In genomic region chr4:144949441-144950326, GRCm38 (mm10) we compare ENCODE assay signal across 8 mouse cellular contexts. TPM values are rescaled to one million over a fixed set of nuclear protein-coding genes. Genes with fewer than 3 reads are reported as not detected.
DNase-seq lines count a peak whose midpoint lies in the region; ATAC-seq and TF ChIP-seq lines count a peak whose summit lies in the region.

No protein-coding gene starts in this region.

- H3K36me3 ChIP-seq in hindbrain, embryonic 14.5 days (replicated peaks; ENCODE audit: control insufficient read depth, insufficient read depth), result no peaks in the 10 kb centered on the region
- H3K36me3 ChIP-seq in liver, adult 2 months (ENCODE audit: control insufficient read depth, insufficient read depth, low read length), result no peaks in the 10 kb centered on the region
- no peaks in the 10 kb centered on the region for H3K36me3 ChIP-seq in midbrain, embryonic 16.5 days (ENCODE audit: control insufficient read depth, insufficient read depth, low read length)

- H3K9ac ChIP-seq in hindbrain, embryonic 14.5 days, result 0 out of 2 replicates have a peak overlapping the region, but pooled peaks have one; percentile 3
- H3K9ac ChIP-seq in liver, adult 2 months (ENCODE audit: low read depth, low read length), result peak overlapping the region; percentile 30
- H3K9ac ChIP-seq in midbrain, embryonic 16.5 days (ENCODE audit: low read depth, low read length), result no peak overlapping the region

- peak; percentile 35 to 55 for DNase-seq in adrenal gland, adult 18-20 months (ENCODE audit: low spot score in 2 of 2)
- peak; percentile 68 to 85 for DNase-seq in cerebellum, postnatal 10 days
- DNase-seq in gastrocnemius, adult 8-10 months (ENCODE audit: low spot score in 2 of 2), result peak; percentile 64 to 75
- DNase-seq in hindbrain, embryonic 14.5 days (ENCODE audit: low spot score), result no peak
- peak; percentile 76 for DNase-seq in liver, adult 2 months (ENCODE audit: extremely low read depth, low read depth, low spot score)
- peak; percentile 68 to 76 for DNase-seq in urinary bladder, adult 18-20 months (ENCODE audit: low spot score in 2 of 2)
- DNase-seq in frontal cortex, postnatal 10 days (ENCODE audit: low spot score in 2 of 2), result no peak

- no peak for TF ChIP-seq CTCF in liver, adult 2 months (IDR thresholded peaks at IDR 0.05; ENCODE audit: low read depth, low read length)

- H3K79me2 ChIP-seq in liver, adult 2 months (ENCODE audit: control insufficient read depth, insufficient read depth, low read length), result no peaks in the 10 kb centered on the region

- no peak for TF ChIP-seq POLR2A in liver, adult 2 months (IDR thresholded peaks at IDR 0.05; ENCODE audit: extremely low read depth, insufficient read depth, low read length)

- no peak overlapping the region for H3K4me3 ChIP-seq in hindbrain, embryonic 14.5 days (replicated peaks; ENCODE audit: low read length)
- no peak overlapping the region for H3K4me3 ChIP-seq in liver, adult 2 months (ENCODE audit: insufficient read depth, low read depth, low read length)
- no peak overlapping the region for H3K4me3 ChIP-seq in midbrain, embryonic 16.5 days (ENCODE audit: low read depth, low read length)

- H3K27me3 ChIP-seq in hindbrain, embryonic 14.5 days (ENCODE audit: control insufficient read depth, insufficient read depth, low read length), result no peaks in the 10 kb centered on the region
- no peaks in the 10 kb centered on the region for H3K27me3 ChIP-seq in liver, adult 2 months (ENCODE audit: control insufficient read depth, insufficient read depth, low read length)
- no peaks in the 10 kb centered on the region for H3K27me3 ChIP-seq in midbrain, embryonic 16.5 days (ENCODE audit: control insufficient read depth, insufficient read depth, low read depth, low read length)

- no peak overlapping the region for H3K4me2 ChIP-seq in hindbrain, embryonic 14.5 days (replicated peaks)
- no peak overlapping the region for H3K4me2 ChIP-seq in midbrain, embryonic 16.5 days (ENCODE audit: low read length)

- 0 out of 2 replicates have a peak, but pooled peaks cover 11% of the 10 kb centered on the region for H3K4me1 ChIP-seq in hindbrain, embryonic 14.5 days (replicated peaks; ENCODE audit: control insufficient read depth, insufficient read depth, low read length)
- peaks cover 23% of the 10 kb centered on the region for H3K4me1 ChIP-seq in liver, adult 2 months (ENCODE audit: control insufficient read depth, insufficient read depth, low read length)
- H3K4me1 ChIP-seq in midbrain, embryonic 16.5 days (ENCODE audit: control insufficient read depth, insufficient read depth, low read length), result no peaks in the 10 kb centered on the region

- WGBS in hindbrain, embryonic 14.5 days, result 17% methylated on average over 9 of the region's 9 CpGs
- 23% methylated on average over 9 of the region's 9 CpGs for WGBS in liver, adult 2 months
- WGBS in midbrain, embryonic 16.5 days, result 18% methylated on average over 9 of the region's 9 CpGs

- ATAC-seq in hindbrain, embryonic 14.5 days (ENCODE audit: low FRiP score), result peak; percentile 79
- peak; percentile 65 for ATAC-seq in midbrain, embryonic 16.5 days

- no peaks in the 10 kb centered on the region for H3K9me3 ChIP-seq in hindbrain, embryonic 14.5 days (ENCODE audit: control insufficient read depth, low read length)
- no peaks in the 10 kb centered on the region for H3K9me3 ChIP-seq in midbrain, embryonic 16.5 days (replicated peaks; ENCODE audit: control insufficient read depth, low read length, poor library complexity, severe bottlenecking)

- H3K27ac ChIP-seq in hindbrain, embryonic 14.5 days, result no peak overlapping the region
- peak overlapping the region; percentile 65 for H3K27ac ChIP-seq in liver, adult 2 months (replicated peaks; ENCODE audit: insufficient read depth, low read depth, low read length)
- no peak overlapping the region for H3K27ac ChIP-seq in midbrain, embryonic 16.5 days (ENCODE audit: low read length)

RNA-seq across cellular contexts. Expression of gene Dhrs3, which starts 57.1 kb away (rescaled TPM):
- 100 to 1,000 TPM; 101 to 111 TPM for total RNA-seq in adrenal gland, adult 18-20 months (2021)
- total RNA-seq in gastrocnemius, adult 8-10 months (2022), result 10 to 100 TPM; 28.4 to 36.5 (median 35.2) TPM
- 41.5 and 45.3 TPM in 2 replicates for polyA plus RNA-seq in hindbrain, embryonic 14.5 days (2014; fragmentation: Nextera tagmentation; extraction: Ambion mirVana)
- 85.5 and 109 TPM in 2 replicates for total RNA-seq in liver, adult 2 months (2014; rRNA removed)
- polyA plus RNA-seq in liver, adult 2 months (2012; rRNA removed), result 225 and 231 TPM in 2 replicates
- polyA plus RNA-seq in midbrain, embryonic 16.5 days (2015; fragmentation: Nextera tagmentation; extraction: Ambion mirVana), result 27.4 and 41.6 TPM in 2 replicates

Comparison
In these comparisons a context has a peak if more than half of its experiments do, and no peak if none do; other contexts are left out.
1. DNase-seq: peak in adrenal gland, adult 18-20 months (2 of 2), cerebellum, postnatal 10 days (2 of 2), gastrocnemius, adult 8-10 months (2 of 2), liver, adult 2 months (single experiment) and urinary bladder, adult 18-20 months (2 of 2); none in hindbrain, embryonic 14.5 days (single experiment) and frontal cortex, postnatal 10 days (0 of 2).